Mouse (Mus musculus): ENCODE results near the gene Mtrf1. TPM values are rescaled to one million over a fixed set of nuclear protein-coding genes. Genes with fewer than 3 reads are reported as not detected.

Gene Mtrf1
- polyA plus RNA-seq, 1 experiment = 3.1 TPM

DNA sequence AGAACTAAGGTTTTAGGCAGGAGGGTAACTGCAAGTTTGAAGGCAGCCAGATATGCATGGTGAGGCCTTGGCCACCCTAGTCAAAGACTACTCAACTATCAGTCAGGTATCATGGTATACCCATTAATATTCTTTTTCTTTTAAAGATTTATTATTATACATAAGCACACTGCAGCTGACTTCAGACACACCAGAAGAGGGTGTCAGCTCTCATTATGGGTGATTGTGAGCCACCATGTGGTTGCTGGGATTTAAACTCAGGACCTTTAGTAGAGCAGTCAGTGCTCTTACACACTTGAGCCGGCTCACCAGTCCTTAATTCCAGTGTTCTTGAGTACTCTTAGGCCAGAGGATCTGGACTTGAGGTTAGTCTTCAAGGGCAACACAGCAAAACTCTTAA lies 62.8 kb downstream of the Mtrf1 start:
- no peak overlapping the region for H3K4me3 ChIP-seq
- no peak overlapping the region for H3ac ChIP-seq (ENCODE audit: control insufficient read depth, insufficient read length)
- H3K36me3 ChIP-seq (ENCODE audit: control insufficient read depth, insufficient read depth) = peaks cover 48% of the 10 kb centered on the region
- TF ChIP-seq SRF (IDR thresholded peaks at IDR 0.05; ENCODE audit: control insufficient read depth, insufficient read length, low read depth) (no peak), TCF3 (IDR thresholded peaks at IDR 0.05; ENCODE audit: insufficient read length, low read depth) (no peak), USF1 (IDR thresholded peaks at IDR 0.05; ENCODE audit: low read depth) (no peak), MYOD1 (IDR thresholded peaks at IDR 0.05; ENCODE audit: control insufficient read depth in 1 of 3, insufficient read length in 2 of 3, low read depth in 2 of 3) (no peak), REST (IDR thresholded peaks at IDR 0.05; ENCODE audit: insufficient read depth, insufficient read length) (no peak), TCF12 (IDR thresholded peaks at IDR 0.05; ENCODE audit: insufficient read depth, poor library complexity, severe bottlenecking) (no peak), CEBPB (IDR thresholded peaks at IDR 0.05; ENCODE audit: insufficient read depth, poor library complexity, severe bottlenecking) (no peak), MYOG (IDR thresholded peaks at IDR 0.05; ENCODE audit: control insufficient read depth in 1 of 3, insufficient read depth in 1 of 3, insufficient read length in 2 of 3, low read depth in 2 of 3) (no peak), POLR2AphosphoS2 (IDR thresholded peaks at IDR 0.05; ENCODE audit: insufficient read length, low read depth) (no peak), E2F4 (IDR thresholded peaks at IDR 0.05; ENCODE audit: insufficient read depth) (no peak)
- no peaks in the 10 kb centered on the region for H3K27me3 ChIP-seq (ENCODE audit: control insufficient read depth, insufficient read depth, insufficient read length)
- no peak overlapping the region for H3K4me2 ChIP-seq (ENCODE audit: low read depth)
- H3K79me2 ChIP-seq (ENCODE audit: control insufficient read depth, insufficient read depth) = no peaks in the 10 kb centered on the region

DNA sequence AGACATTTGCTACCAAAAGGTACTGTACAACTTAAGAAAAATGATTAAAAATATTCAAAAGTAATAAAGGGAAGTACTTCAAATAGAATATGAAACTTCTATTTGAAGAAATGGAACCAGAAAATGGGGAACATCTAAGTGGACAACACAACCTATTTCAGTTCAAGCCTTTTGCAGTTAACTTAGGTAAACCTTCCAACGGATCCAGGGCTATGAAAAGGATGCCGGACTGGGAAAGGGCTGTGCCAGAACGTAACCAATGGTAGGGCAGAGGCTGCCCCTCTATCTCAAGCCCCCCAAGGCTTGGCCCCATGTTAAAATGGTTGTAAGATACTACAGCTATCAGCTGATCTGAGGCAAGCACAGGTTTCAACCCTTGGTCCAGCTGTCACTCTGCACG lies 63.4 kb downstream of the Mtrf1 start:
- peaks cover 54% of the 10 kb centered on the region for H3K36me3 ChIP-seq (ENCODE audit: control insufficient read depth, insufficient read depth)

DNA sequence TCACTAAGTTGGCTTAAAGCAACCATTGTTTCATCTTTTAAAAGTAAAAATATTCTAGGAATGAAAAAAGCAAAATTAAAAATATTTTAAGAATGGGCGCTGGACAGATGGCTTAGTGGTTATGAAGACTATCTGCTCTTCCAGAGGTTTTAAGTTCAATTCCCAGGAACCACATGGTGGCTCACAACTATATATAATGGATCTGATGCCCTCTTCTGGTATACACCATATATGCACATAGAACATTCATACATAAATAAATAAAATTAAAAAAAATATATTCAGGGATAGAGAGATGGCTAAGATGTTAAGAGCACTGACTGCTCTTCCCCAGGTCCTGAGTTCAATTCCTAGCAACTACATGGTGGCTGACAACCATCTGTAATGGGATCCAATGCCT lies 68.1 kb downstream of the Mtrf1 start:
- Histone ChIP-seq H3K4me3 (no peak overlapping the region), H3ac (ENCODE audit: control insufficient read depth, insufficient read length) (no peak overlapping the region), H3K27me3 (ENCODE audit: control insufficient read depth, insufficient read depth, insufficient read length) (no peaks in the 10 kb centered on the region), H3K36me3 (ENCODE audit: control insufficient read depth, insufficient read depth) (peaks cover 82% of the 10 kb centered on the region), H3K4me2 (ENCODE audit: low read depth) (no peak overlapping the region), H3K79me2 (ENCODE audit: control insufficient read depth, insufficient read depth) (no peaks in the 10 kb centered on the region)
- no peak for TF ChIP-seq SRF (IDR thresholded peaks at IDR 0.05; ENCODE audit: control insufficient read depth, insufficient read length, low read depth)
- no peak for TF ChIP-seq MAX (IDR thresholded peaks at IDR 0.05; ENCODE audit: low read depth)
- no peak for TF ChIP-seq POLR2AphosphoS2 (IDR thresholded peaks at IDR 0.05; ENCODE audit: insufficient read length, low read depth)
- no peak for TF ChIP-seq MYOG (IDR thresholded peaks at IDR 0.05; ENCODE audit: control insufficient read depth in 1 of 3, insufficient read depth in 1 of 3, insufficient read length in 2 of 3, low read depth in 2 of 3)

More for the DNA sequence above, 63.4 kb downstream of the Mtrf1 start:
- Histone ChIP-seq H3K79me2 (ENCODE audit: control insufficient read depth, insufficient read depth) (no peaks in the 10 kb centered on the region), H3K27me3 (ENCODE audit: control insufficient read depth, insufficient read depth, insufficient read length) (no peaks in the 10 kb centered on the region), H3K4me2 (ENCODE audit: low read depth) (no peak overlapping the region), H3ac (ENCODE audit: control insufficient read depth, insufficient read length) (no peak overlapping the region), H3K4me3 (no peak overlapping the region)
- TF ChIP-seq MYOD1 (IDR thresholded peaks at IDR 0.05; ENCODE audit: control insufficient read depth in 1 of 3, insufficient read length in 2 of 3, low read depth in 2 of 3) = no peak
- no peak for TF ChIP-seq USF1 (IDR thresholded peaks at IDR 0.05; ENCODE audit: low read depth)
- no peak for TF ChIP-seq REST (IDR thresholded peaks at IDR 0.05; ENCODE audit: insufficient read depth, insufficient read length)
- no peak for TF ChIP-seq TCF3 (IDR thresholded peaks at IDR 0.05; ENCODE audit: insufficient read length, low read depth)
- no peak for TF ChIP-seq POLR2A (IDR thresholded peaks at IDR 0.05; ENCODE audit: insufficient read length, low read depth)
- no peak for TF ChIP-seq TCF12 (IDR thresholded peaks at IDR 0.05; ENCODE audit: insufficient read depth, poor library complexity, severe bottlenecking)
- no peak for TF ChIP-seq SRF (IDR thresholded peaks at IDR 0.05; ENCODE audit: control insufficient read depth, insufficient read length, low read depth)
- no peak for TF ChIP-seq CEBPB (IDR thresholded peaks at IDR 0.05; ENCODE audit: insufficient read depth, poor library complexity, severe bottlenecking)
- no peak for TF ChIP-seq MYOG (IDR thresholded peaks at IDR 0.05; ENCODE audit: control insufficient read depth in 1 of 3, insufficient read depth in 1 of 3, insufficient read length in 2 of 3, low read depth in 2 of 3)
- no peak for TF ChIP-seq MAX (IDR thresholded peaks at IDR 0.05; ENCODE audit: low read depth)
- no peak for TF ChIP-seq E2F4 (IDR thresholded peaks at IDR 0.05; ENCODE audit: insufficient read depth)
- no peak for TF ChIP-seq POLR2AphosphoS2 (IDR thresholded peaks at IDR 0.05; ENCODE audit: insufficient read length, low read depth)

DNA sequence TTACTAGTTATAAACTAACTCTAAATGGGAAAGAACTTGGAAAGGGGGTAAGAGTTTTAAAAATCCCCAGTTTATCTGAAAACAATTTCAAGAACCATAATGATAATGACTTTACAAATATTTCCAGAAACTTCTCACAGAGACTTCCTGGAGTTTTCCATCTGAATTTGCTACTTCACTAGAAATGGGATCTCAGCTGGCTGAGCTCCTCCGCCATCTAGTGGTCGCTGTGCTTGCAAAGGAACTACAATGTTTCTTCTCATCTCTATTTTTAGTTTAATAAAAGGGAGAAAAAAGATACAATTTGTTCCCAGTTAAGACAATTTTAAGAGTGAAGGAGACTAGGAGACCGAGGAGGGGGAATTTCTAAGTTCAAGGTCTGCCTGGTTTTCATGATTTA lies 70.0 kb downstream of the Mtrf1 start:
- Histone ChIP-seq H3ac (ENCODE audit: control insufficient read depth, insufficient read length) (no peak overlapping the region), H3K36me3 (ENCODE audit: control insufficient read depth, insufficient read depth) (peaks cover 79% of the 10 kb centered on the region), H3K4me3 (no peak overlapping the region), H3K27me3 (ENCODE audit: control insufficient read depth, insufficient read depth, insufficient read length) (no peaks in the 10 kb centered on the region), H3K79me2 (ENCODE audit: control insufficient read depth, insufficient read depth) (no peaks in the 10 kb centered on the region), H3K4me2 (ENCODE audit: low read depth) (no peak overlapping the region)
- TF ChIP-seq MYOD1 (IDR thresholded peaks at IDR 0.05; ENCODE audit: control insufficient read depth in 1 of 3, insufficient read length in 2 of 3, low read depth in 2 of 3) = no peak
- no peak for TF ChIP-seq MAX (IDR thresholded peaks at IDR 0.05; ENCODE audit: low read depth)
- TF ChIP-seq MYOG (IDR thresholded peaks at IDR 0.05; ENCODE audit: control insufficient read depth in 1 of 3, insufficient read depth in 1 of 3, insufficient read length in 2 of 3, low read depth in 2 of 3) = no peak
- no peak for TF ChIP-seq TCF12 (IDR thresholded peaks at IDR 0.05; ENCODE audit: insufficient read depth, poor library complexity, severe bottlenecking)
- no peak for TF ChIP-seq SRF (IDR thresholded peaks at IDR 0.05; ENCODE audit: control insufficient read depth, insufficient read length, low read depth)
- TF ChIP-seq POLR2AphosphoS2 (IDR thresholded peaks at IDR 0.05; ENCODE audit: insufficient read length, low read depth) = no peak
- no peak for TF ChIP-seq REST (IDR thresholded peaks at IDR 0.05; ENCODE audit: insufficient read depth, insufficient read length)
- TF ChIP-seq POLR2A (IDR thresholded peaks at IDR 0.05; ENCODE audit: insufficient read length, low read depth) = no peak
- no peak for TF ChIP-seq TCF3 (IDR thresholded peaks at IDR 0.05; ENCODE audit: insufficient read length, low read depth)

Other genes with a start within 250 kb of the Mtrf1 start
- not detected for gene Zfp957, start 150.4 kb upstream of the Mtrf1 start, polyA plus RNA-seq (2012; fragmentation: generic; extraction: Trizol)
- gene Rgcc, start 96.1 kb upstream of the Mtrf1 start, polyA plus RNA-seq (2012; fragmentation: generic; extraction: Trizol) = 6.0 TPM
- 3.6 TPM for gene Naa16, start 7.0 kb upstream of the Mtrf1 start, polyA plus RNA-seq (2012; fragmentation: generic; extraction: Trizol)
- gene Kbtbd7, start 28.7 kb downstream of the Mtrf1 start, polyA plus RNA-seq (2012; fragmentation: generic; extraction: Trizol) = 1.5 TPM
- gene Kbtbd6, start 54.1 kb downstream of the Mtrf1 start, polyA plus RNA-seq (2012; fragmentation: generic; extraction: Trizol) = 0.05 TPM
- gene Elf1, start 83.4 kb downstream of the Mtrf1 start, polyA plus RNA-seq (2012; fragmentation: generic; extraction: Trizol) = 3.6 TPM
- gene Wbp4, start 83.7 kb downstream of the Mtrf1 start, polyA plus RNA-seq (2012; fragmentation: generic; extraction: Trizol) = 10.1 TPM
- gene Sugt1, start 189.9 kb downstream of the Mtrf1 start, polyA plus RNA-seq (2012; fragmentation: generic; extraction: Trizol) = 65.4 TPM

All from myocyte (in vitro differentiated cells).